Mouse (Mus musculus): ENCODE results near the gene Stat2.
"Not testable (repeated sequence)": the region's sequence is repeated elsewhere in the genome, so short reads cannot be mapped to it uniquely, and the experiment has no call there.

The Stat2 gene

DNA sequence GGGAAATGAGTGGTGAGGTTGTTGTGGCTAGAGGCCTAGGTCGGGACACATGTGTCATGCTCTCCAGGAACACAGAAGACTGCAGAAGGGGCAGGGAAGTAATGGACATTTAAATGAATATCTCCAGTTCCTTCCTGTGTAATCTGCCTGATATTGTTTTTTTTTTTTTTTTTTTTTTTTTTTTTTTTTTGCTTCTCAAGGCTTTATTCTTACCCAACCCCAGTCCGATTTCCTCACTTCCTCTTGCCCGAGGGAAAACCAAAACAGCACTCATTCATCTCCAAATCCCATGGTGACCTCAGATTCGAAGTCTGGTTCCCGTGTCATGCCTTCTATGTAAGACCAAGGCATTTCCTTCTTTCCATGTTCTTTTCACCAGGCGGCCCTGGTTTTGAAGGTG, 27.9 kb downstream of the Stat2 start:
- no peak for DNase-seq (ENCODE audit: low spot score in 2 of 2)

DNA sequence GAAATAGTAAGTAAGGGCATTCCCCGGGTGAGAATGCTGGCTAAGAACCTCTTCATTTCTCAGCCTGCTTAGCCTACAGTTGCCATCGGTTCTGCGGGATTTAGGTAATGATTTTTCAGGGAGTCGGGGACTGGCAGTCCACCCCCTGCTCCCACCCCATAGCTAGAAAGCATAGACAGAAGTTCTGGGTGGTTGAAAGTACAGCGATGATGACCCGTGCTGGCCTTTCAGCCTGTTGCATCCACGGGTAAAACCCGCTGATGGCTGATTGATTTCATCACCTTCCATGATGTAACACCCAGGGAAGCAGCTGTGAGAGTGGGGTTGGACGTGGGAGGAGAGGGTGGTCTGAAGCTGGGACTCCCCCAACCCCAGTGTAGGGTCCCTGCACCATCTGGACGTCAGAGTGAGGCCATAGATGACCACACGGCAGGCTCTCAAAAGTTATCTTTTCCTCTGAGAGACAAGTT, 28.4 kb downstream of the Stat2 start, which contains the start of gene Il23a:
Gene Il23a, minus strand, starts transcription at position 51 of the 470 bp plus-strand sequence.
- DNase-seq (ENCODE audit: low spot score in 2 of 2) = no peak

DNA sequence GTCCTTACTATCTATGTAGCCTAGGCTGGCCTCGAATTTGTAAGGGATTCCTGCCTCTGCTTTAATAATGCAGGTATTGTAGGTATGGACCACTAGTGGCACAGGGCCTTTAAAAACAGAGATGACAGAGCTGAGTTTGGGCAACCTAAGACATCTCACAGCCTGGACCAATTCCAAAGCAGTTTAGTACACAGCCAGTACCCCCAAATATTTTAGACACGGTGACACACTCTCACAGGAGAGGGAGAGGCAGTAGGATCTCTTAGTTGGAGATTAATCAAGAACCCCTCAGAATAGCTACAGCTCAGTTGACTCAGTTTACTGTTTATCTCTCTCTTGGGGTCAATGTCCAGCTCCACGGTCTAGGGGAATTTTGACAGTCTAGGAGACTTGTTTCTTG, 32.0 kb downstream of the Stat2 start:
- DNase-seq (ENCODE audit: low spot score in 2 of 2) = no peak

DNA sequence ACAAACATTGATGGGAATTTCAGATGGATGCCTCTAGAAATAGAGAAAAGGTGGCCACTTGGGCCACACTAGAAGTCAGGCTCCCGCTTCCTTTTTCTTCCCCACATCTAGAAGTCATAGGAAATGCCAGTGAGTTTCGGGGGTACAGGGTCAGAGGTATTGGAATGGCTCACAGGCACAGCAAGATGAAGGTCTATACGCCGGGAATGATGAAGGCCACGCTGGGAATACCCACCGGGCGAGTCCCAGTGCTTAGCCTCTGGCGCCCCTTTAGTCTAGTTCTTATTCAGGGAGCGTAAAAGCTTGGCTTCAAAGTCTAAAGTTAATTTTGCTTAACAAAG, 32.4 kb downstream of the Stat2 start:
- no peak for DNase-seq (ENCODE audit: low spot score in 2 of 2)

DNA sequence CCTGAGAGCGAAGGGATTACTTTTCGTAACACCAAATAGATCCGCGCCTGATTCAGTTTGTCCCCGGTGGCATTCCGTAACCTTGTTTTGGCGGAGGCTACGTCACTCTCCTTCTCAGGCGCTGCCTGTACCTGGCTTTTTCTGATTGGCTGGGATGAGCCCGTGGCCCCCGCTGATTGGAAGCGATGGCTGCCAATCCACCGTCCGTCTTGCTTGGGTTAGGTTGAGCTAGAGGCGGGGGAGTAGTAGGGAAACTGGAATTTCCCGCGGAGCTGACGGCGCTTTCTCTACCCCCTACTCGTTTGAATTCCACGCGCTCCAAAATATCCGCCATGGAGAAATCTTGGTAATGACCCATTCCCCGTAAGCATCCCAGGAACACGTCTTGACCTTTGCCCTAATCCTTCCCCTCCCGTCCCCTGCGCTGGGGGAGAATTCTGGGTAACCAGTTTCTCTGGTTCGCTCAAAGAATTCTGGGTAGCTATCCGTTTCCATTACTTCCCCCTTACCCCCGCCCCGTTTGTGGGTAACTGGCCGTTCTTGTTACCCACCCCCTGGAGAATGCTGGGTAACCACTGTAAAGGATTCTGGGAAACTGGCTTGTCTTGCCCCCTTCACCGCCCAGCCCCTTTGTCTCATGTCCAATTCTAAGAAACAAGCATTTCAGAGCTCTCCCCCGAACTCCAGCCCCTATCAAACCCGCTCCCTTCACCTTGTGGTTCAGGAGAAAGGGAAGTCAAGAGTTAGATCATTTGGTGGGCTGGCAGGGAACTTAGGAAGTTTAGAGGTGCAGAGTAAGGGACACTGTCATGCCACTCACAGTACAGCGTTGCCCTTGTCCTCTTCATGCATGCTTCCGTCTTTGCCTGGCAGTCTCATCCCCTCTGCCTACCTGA, 33.0 kb downstream of the Stat2 start, which contains the start of gene Pan2:
Gene Pan2, plus strand, starts transcription at position 210 of the 896 bp plus-strand sequence.
- DNase-seq (ENCODE audit: low spot score in 2 of 2) = peak; percentile 99

DNA sequence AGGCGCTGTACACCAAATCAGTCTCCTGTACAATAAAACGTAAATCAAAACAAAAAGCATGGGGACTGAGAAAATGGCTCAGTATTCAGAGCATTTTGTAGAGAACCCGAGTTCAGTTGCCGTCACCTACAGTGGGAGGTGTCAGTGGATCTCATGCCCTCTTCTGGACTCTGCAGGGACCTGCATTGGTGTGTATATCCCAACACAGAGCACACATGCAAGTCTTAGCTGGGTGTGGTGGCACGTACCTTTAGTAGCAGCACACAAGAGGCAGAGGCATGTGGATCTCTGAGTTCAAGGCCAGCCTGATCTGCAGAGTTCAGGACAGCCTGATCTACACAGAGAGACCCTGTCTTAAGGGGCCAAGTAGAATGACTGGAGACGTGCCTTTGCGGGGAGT, 39.3 kb downstream of the Stat2 start:
- no peak for DNase-seq (ENCODE audit: low spot score in 2 of 2)

DNA sequence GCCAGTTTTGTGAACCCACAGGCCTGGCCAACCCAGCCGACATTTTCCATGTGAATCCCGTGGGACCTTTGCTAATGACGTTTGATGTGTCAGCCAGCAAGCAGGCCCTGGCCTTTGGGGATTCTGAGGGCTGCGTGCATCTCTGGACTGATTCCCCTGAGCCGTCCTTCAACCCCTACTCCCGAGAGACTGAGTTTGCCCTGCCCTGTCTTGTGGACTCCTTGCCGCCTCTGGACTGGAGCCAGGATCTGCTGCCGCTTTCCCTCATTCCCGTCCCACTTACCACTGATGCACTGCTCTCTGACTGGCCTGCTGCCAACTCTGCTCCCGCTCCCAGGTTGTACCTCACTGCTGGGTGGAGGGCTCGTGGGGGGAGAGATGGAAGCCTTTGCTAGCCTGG, 39.8 kb downstream of the Stat2 start:
- no peak for DNase-seq (ENCODE audit: low spot score in 2 of 2)

DNA sequence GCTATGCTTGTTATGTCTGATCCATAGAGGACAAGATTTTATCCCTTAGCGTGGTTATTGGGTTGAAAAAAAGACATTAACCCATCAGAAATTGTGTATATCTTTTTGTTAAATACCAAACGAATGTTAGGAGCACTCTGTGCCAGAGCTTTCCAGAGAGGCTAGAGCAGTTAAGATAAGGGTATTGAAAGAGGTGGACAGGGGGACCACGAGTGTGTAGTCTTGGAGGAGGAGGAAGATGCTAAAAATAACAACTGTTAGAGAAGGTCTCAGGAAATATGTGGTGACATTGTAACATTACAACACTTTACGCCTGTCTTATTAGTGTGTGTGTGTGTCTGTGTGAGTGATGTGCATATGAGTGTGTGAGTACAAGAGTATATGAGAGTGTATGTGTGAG, 40.5 kb downstream of the Stat2 start:
- DNase-seq (ENCODE audit: low spot score in 2 of 2) = no peak

DNA sequence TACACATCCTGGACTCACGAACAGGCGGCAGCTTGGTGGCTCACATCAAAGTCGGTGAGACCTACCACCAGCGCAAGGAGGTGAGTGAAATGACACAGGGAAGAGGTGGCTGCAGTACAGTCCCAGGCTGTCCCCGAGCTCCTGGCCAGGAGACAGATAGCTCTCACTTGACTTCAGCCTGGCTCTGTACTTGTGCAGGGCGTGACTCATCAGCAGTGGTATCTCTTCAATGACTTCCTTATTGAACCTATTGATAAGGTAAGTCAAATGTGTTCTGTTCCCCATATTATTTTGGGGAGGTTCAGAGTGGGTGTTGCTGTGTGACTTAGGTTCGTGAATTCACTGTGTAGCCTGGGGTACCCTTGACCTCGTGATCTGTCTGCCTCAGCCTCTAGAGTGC, 45.2 kb downstream of the Stat2 start:
- DNase-seq (ENCODE audit: low spot score in 2 of 2) = no peak

DNA sequence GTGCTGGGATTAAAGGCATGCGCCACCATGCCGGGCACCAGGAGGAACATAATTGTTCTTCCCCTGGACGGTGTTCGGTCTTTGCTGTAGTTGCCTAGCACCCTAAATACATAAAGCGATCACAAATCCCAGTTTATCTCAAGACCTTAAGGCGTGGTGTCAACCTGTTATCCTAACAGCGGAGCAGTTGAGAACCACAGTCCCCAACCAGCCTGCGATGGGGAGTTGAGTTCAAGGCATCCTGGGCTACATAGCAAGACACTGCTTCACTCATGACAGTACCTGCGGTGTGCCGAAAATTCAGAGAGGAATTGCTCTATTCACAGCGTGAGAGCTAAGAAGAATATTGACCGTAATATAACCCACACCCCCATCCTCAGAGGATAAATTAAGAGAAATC, 51.3 kb downstream of the Stat2 start:
- no peak for DNase-seq (ENCODE audit: low spot score in 2 of 2)

DNA sequence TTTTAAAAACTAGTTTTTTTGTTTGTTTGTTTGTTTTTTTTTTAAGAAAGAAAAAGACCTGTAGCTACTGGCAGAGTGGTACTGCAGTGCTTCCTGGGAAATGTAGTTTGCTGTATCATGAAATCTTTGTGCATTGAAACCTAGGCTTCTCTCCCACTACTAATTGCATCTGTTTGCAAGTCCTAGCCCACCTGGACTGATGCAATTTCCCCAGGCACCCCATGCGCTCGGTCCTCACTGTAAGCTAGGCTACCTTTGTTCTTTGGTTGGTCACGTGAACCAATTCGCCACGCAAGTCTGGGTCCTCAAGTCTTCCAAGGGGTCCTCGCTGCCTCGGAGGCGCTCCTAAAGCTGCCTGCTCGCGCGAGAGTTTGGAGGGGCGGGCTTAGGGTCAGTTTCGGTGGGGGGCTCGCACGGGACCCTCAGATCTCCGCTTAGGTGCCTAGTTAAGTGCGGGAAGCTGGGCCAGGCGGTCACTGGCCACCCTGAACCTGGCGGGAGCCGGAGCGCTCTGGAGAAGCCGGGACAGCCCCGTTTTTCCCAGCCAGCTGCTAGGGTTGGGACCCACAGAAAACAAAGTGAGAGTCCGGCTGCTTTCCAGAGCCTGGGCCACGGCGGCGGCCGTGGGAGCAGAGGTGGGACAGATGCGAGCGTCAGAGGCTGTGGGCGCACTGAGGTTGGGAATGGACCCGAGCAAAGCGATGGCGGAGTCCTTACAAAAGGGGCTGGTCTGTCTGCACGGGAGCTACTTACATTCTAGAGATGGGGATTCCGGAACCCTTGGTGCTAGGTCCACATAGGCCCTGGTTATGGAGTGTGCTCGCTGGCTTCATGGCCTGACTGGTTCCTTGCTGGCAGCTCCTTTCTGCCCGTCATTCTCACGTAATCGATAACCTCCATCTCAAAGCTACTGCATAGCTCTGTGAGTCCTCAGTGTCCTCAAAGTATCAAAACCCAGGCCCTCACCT, 52.1 kb downstream of the Stat2 start, which contains the start of gene Cnpy2:
Gene Cnpy2, plus strand, starts transcription at position 319 of the 968 bp plus-strand sequence.
- peak; percentile 72 to 88 for DNase-seq (ENCODE audit: low spot score in 2 of 2)

DNA sequence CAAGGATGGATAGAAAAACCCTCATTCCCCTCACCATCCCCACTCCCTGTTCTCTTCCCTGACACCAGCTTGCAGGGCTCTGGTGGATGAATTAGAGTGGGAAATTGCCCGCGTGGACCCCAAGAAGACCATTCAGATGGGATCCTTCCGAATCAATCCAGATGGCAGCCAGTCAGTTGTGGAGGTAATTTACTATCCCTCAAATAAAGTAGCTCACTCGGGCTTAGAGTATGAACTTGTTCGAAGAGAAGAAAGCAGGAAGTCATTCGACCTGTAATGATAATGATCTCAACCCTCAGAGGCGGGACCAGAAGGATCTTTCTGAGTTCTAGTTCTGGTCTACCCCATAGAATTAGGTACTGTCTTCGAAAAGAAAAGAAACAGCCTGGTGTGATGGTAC, 53.2 kb downstream of the Stat2 start:
- DNase-seq (ENCODE audit: low spot score in 2 of 2) = no peak

DNA sequence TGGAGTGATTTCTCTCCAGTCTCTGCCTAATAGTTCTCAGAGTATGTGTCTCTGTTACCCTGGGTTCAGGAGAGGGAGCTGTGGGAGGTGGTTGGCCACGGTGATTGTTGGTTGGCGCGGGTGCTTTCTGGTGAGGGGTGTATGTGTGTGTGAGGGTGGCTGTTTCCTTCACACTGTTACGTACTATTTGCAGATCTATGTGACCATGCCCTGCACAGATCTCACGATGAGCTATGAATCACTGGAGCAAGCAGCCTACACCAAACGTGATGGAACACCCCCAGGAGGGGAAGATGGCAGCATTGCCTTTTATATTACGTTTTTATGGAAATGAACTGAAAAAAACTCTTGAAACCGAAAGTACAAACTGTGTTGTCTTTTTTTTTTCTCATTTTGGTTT, 56.5 kb downstream of the Stat2 start:
- no peak for DNase-seq (ENCODE audit: low spot score in 2 of 2)

DNA sequence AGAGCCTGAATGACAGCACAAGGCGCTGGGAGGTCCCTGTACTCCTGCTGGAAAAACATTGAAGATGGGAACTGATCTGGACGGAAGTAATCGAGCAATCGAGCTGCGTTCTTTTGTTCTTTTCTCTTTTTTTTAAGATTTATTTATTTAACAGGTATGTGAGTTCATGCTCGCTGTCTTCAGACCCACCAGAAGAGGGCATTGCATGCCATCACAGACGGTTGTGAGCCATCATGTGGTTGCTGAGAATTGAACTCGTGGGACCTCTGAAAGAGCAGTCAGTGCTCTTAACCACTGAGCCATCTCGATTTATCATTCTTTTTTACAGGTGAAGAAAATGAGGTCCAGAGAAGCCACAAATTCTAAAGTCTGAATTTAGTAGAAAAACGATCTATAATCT, 57.3 kb downstream of the Stat2 start:
- no peak for DNase-seq (ENCODE audit: low spot score in 2 of 2)

DNA sequence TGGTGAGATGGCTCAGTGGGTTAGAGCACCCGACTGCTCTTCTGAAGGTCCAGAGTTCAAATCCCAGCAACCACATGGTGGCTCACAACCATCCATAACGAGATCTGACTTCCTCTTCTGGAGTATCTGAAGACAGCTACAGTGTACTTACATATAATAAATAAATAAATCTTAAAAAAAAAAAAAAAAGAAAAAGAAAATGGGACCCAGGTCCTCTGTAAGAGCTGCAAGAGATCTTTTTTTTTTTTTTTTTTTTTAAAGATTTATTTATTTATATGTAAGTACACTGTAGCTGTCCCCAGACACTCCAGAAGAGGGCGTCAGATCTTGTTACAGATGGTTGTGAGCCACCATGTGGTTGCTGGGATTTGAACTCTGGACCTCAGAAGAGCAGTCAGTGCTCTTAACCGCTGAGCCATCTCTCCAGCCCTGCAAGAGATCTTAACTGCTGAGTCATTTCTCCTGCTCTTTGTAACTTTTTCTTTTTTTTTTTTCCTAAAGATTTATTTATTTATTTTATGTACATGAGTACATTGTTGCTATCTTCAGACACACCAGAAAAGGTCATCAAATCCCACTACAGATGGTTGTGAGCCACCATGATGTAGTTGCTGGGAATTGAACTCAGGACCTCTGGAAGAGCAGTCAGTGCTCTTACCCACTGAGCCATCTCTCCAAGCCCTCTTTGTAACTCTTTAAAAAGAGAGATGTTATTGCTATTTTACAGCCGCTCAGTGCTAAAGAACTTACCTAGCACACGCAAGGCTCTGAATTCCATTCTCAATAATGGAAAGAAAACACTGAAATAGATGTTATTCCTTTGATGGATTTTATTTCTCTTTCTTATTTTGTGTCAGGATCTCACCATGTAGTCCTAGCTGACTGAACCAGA, 62.2 kb downstream of the Stat2 start:
- DNase-seq (ENCODE audit: low spot score in 2 of 2) = not testable (repeated sequence)

DNA sequence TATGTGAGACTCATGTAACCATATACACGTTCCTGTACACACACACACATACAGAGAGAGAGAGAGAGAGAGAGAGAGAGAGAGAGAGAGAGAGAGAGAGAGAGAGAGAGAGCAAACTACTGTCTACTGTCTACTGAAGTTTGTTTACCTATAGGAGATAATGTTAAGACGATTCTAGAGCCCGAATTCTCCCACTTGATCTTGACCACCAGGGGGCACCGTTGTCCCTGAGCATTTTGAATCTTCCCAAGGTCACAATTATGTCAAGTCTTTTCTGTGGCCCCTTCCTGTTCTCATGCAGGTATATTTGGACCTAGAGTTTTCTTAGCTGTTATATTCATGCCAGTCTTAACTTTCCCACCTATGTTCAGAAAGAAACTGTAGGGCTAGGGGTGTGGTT, 65.2 kb downstream of the Stat2 start:
- peak; percentile 88 to 95 for DNase-seq (ENCODE audit: low spot score in 2 of 2)

DNA sequence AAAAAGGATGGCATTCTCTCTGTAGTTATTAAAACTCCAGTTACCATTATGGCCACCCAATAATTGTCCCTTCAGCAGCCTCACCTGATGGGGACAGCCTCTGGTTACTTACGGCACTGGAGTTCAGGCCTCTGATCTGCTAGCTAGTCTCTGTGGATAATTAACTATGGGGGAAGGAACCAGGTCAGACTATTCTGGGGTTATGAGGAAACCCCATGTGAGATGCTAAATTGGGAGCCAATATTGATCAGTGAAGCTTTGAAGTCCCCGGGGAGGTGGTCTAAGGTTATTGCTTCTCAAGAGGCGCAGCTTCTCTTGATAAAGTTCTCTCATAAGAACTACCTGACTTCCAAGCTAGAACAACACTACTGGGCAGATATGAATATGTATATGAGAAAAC, 65.8 kb downstream of the Stat2 start:
- no peak for DNase-seq (ENCODE audit: low spot score in 2 of 2)

DNA sequence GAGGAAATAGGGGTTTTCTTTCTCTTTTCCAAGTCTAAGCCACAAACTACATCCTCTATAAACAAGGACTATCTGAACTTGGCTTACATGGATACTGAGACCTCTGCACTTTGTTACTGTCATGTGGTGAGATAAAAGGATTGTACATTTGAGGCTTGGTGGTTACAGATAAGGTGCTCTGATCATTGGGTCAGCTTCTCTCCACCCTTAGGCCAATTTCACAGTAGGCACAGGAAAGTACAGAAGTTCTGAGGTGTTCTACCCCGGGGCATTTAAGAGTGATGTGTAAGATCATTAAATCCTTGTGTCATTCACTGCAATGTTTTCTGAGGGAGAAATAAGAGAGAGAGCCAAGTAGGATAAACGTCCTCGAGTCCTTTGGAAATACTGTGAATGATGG, 66.2 kb downstream of the Stat2 start:
- no peak for DNase-seq (ENCODE audit: low spot score in 2 of 2)

DNA sequence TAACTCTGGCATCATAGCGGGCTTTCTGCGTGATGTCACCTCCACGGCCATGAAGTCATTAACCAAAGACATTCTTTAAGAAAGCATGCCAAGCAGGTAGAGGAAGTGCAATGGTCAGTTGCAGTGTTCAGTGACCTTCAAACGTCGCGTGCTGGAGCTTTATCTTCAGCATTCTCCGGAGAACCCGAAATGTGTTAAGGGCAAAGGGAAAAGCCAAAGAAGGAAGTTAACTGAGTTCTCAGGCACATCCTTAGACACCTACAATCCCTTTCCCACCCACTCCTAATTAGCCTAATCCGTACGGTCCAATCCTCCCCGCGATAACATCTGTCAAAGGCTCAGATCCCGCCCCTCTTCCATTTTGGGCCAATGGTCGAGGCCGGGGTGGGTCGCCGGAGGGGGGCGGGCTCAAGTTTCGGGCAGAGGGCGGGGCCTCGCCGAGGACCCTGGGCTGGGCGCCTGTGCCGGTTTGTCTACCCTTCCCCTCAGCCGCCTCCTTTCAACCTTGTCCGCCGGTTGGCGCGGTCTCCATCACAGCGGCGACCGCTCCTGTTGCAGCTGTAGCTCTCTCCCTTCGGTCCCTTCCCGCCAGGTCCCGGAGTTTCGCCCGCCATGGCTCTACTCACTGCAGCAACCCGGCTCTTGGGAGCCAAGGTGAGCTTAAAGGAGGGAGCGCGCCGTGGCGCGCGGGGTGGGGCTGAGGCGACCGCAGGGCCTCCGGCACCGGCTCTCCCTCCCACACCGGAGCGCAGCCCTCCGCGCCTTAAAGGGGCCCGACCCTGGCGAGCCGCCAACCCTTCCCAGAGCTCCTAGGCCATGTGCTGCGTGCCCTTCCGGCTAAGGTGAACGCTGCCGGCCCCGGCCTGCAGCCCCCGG, 67.2 kb downstream of the Stat2 start, which contains the start of gene Cs:
Gene Cs, plus strand, starts transcription at position 429 of the 876 bp plus-strand sequence.
- DNase-seq (ENCODE audit: low spot score in 2 of 2) = peak; percentile 96

DNA sequence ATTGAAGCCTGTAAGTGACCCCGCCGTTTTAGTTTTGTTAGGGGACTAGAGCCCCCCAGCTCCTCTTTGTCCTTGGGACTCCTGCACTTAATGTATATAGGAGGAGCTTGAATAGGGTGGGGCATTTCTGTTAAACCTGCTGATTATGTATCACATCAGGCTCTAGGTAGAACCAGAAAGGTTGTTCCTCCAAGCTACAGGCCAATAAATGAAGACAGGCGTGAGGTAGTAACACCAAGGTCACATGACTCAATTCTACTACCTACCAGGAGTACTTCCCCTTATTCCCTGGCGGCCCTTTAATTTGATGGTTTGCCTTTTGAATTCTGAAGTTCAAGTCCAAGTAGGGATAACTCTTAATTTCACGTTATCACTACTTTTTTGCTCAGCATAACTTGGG, 68.1 kb downstream of the Stat2 start:
- DNase-seq (ENCODE audit: low spot score in 2 of 2) = no peak

Data from spleen, postnatal 4 days (tissue).